Mouse (Mus musculus) thymus, adult 2 months (tissue): ENCODE data around the gene Pcsk6.

Source experiments
- CTCF ChIP-seq: fragments of 200-500 bp; IDR thresholded peaks from 2 replicates; pipeline ENCODE4 v1.5.1; 2012; ENCODE audit warnings: mild to moderate bottlenecking, control low read depth, low read length, moderate library complexity, borderline replicate concordance; ENCODE audit not compliant: control insufficient read depth, poor library complexity, insufficient read depth; ENCODE audit errors: extremely low read depth
- POLR2A ChIP-seq: fragments of 200-500 bp; IDR thresholded peaks from 2 replicates; pipeline ENCODE4 v1.6.1; 2012; ENCODE audit warnings: mild to moderate bottlenecking, low read length, control low read depth, moderate library complexity; ENCODE audit not compliant: control insufficient read depth, poor library complexity, insufficient read depth; ENCODE audit errors: extremely low read depth

DNA sequence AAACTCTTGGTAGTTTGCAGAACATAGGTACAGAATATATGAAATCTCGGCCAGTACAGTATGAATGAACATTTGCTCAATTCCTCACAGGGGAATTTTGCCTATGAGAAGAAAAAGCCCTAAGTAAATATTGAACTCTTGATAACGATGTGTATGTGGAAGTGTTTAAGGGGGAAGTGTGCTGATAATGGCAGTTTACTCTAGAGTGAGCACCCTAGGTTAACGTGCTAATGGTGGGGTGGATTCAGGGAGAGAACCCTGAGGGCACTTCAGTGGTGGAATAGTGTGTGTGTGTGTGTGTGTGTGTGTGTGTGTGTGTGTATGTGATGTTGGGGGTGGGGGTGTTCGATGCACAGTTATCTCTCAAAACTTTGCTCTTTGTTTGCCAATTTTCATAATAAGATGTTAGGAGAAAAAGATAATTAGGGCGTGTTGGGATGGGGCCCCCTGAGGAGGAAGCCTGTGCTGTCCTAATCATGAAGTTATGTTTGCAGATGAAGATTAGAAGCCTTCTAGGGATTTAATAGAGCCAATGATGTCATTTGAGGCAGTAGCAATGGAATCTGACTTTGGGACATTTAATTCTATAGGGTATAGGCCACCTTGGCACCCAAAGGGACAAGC lies 19.2 kb downstream of the Pcsk6 start:
- TF ChIP-seq POLR2A (no peak), CTCF (no peak)
